Mouse (Mus musculus) lung, postnatal 0 days (tissue): ENCODE results near the gene Eif5a. TPM values are rescaled to one million over a fixed set of nuclear protein-coding genes. Genes with fewer than 3 reads are reported as not detected.

ENCODE experiments used
- ATAC-seq: fragments of 200-750 bp; cut with Nextera tagmentation; 2 replicates; pipeline ENCODE4 v1.8.0; 2017; ENCODE audit warnings: moderate library complexity
- DNase-seq: peaks from one replicate; pipeline ENCODE4 v3.0.0-alpha.2; 2016; ENCODE audit warnings: low spot score
- H3K27ac ChIP-seq: fragments of 300-500 bp; sonication (generic); 2 replicates; pipeline ENCODE4 v1.5.1; 2014; ENCODE audit warnings: antibody characterized with exemption, mild to moderate bottlenecking, low read length, mixed read lengths
- H3K27me3 ChIP-seq: fragments of 300-500 bp; sonication (generic); replicated peaks from 2 replicates; pipeline ENCODE4 v1.6.1; 2014; ENCODE audit warnings: low read length, mixed read lengths; ENCODE audit not compliant: insufficient read depth
- H3K36me3 ChIP-seq: fragments of 300-500 bp; sonication (generic); 2 replicates; pipeline ENCODE4 v1.6.1; 2014; ENCODE audit warnings: low read length, mixed read lengths; ENCODE audit not compliant: insufficient read depth
- H3K4me1 ChIP-seq: fragments of 300-500 bp; sonication (generic); 2 replicates; pipeline ENCODE4 v1.6.1; 2014; ENCODE audit warnings: antibody characterized with exemption, low read depth, low read length, mixed read lengths; ENCODE audit not compliant: insufficient read depth
- H3K4me2 ChIP-seq: fragments of 300-500 bp; sonication (generic); replicated peaks from 2 replicates; pipeline ENCODE4 v1.6.1; 2014; ENCODE audit warnings: low read depth, mild to moderate bottlenecking, low read length, moderate library complexity, mixed read lengths
- H3K4me3 ChIP-seq: fragments of 300-500 bp; sonication (generic); 2 replicates; pipeline ENCODE4 v1.5.1; 2014; ENCODE audit warnings: low read depth, low read length
- H3K9ac ChIP-seq: fragments of 300-500 bp; sonication (generic); replicated peaks from 2 replicates; pipeline ENCODE4 v1.6.1; 2014; ENCODE audit warnings: low read depth, mild to moderate bottlenecking
- H3K9me3 ChIP-seq: fragments of 300-500 bp; sonication (generic); 2 replicates; pipeline ENCODE4 v1.6.1; 2016; ENCODE audit warnings: low read length, mixed read lengths
- CTCF ChIP-seq: IDR thresholded peaks from 2 replicates; pipeline ENCODE4 v1.5.1; 2016; ENCODE audit warnings: antibody characterized with exemption, mild to moderate bottlenecking
- EP300 ChIP-seq: IDR thresholded peaks from 2 replicates; pipeline ENCODE4 v1.6.1; 2016; ENCODE audit warnings: antibody characterized with exemption, mild to moderate bottlenecking, control low read depth
- WGBS: fragments of 180-500 bp; shearing (Covaris S2); extraction: QIAGEN DNeasy Blood & Tissue Kit; methylation state at CpG from one replicate; pipeline ENCODE4 v1.1.7; 2014; 5-methylcytosine and 5-hydroxymethylcytosine counted together
- polyA plus RNA-seq: library from polyadenylated mRNA; unstranded; fragments of >200 nt; fragmentation: Nextera tagmentation; extraction: Ambion mirVana; gene quantifications from 2 replicates; pipeline ENCODE4 v1.2.1, GENCODE M21; 2015

The Eif5a gene
- polyA plus RNA-seq, 1 experiment from 2014 or later = 815 TPM

- ATAC-seq = no peak
- Histone ChIP-seq H3K4me3 (peak overlapping the region; percentile 56), H3K27ac (peak overlapping the region; percentile 94), H3K27me3 (no peaks in the 10 kb centered on the region), H3K4me2 (peak overlapping the region; percentile 75), H3K36me3 (no peaks in the 10 kb centered on the region), H3K4me1 (peaks cover 11% of the 10 kb centered on the region), H3K9ac (peak overlapping the region; percentile 51; the same call in 1 of the 2 replicates), H3K9me3 (no peaks in the 10 kb centered on the region)
- WGBS = 52% methylated on average over 21 of the region's 21 CpGs
- TF ChIP-seq EP300 (no peak), CTCF (no peak)
- DNase-seq = peak; percentile 23
Measured at GRCm38 (mm10) chr11:69881787-69882670, 39.7 kb downstream of the Eif5a start.

GRCm38 (mm10) chr11:69880853-69881603 lies 40.7 kb downstream of the Eif5a start, which contains the start of gene Kctd11:
TSS of gene Kctd11 (minus strand) at chr11:69881406.
- TF ChIP-seq CTCF = peak; percentile 59
- no peak; the same call in none of the 2 replicates for TF ChIP-seq EP300
- no peaks in the 10 kb centered on the region for H3K9me3 ChIP-seq
- peak within 1 kb of the TSS; percentile 94 for H3K27ac ChIP-seq
- peak within 1 kb of the TSS; percentile 56 for H3K4me3 ChIP-seq
- H3K27me3 ChIP-seq = no peaks in the 10 kb centered on the region
- peak; percentile 95 for DNase-seq
- WGBS = under 1% methylated on average over 46 of the region's 46 CpGs
- no peaks in the 10 kb centered on the region for H3K36me3 ChIP-seq
- H3K9ac ChIP-seq = peak within 1 kb of the TSS; percentile 51
- peak; percentile 92 for ATAC-seq
- peak within 1 kb of the TSS; percentile 75 for H3K4me2 ChIP-seq
- H3K4me1 ChIP-seq = peaks cover 13% of the 10 kb centered on the region

GRCm38 (mm10) chr11:69880506-69880852 lies 41.3 kb downstream of the Eif5a start:
- DNase-seq = peak; percentile 92
- H3K4me1 ChIP-seq = peaks cover 18% of the 10 kb centered on the region
- 0% methylated on average over 18 of the region's 18 CpGs for WGBS

GRCm38 (mm10) chr11:69879711-69880110 lies 42.0 kb downstream of the Eif5a start:
- Histone ChIP-seq H3K4me1 (peaks cover 18% of the 10 kb centered on the region), H3K27ac (peak overlapping the region; percentile 94; the same call in 1 of the 2 replicates), H3K9me3 (no peaks in the 10 kb centered on the region)

More at GRCm38 (mm10) chr11:69880506-69880852, 41.3 kb downstream of the Eif5a start:
- Histone ChIP-seq H3K4me2 (peak overlapping the region; percentile 75), H3K4me3 (peak overlapping the region; percentile 56), H3K36me3 (no peaks in the 10 kb centered on the region), H3K27me3 (no peaks in the 10 kb centered on the region), H3K27ac (peak overlapping the region; percentile 94), H3K9ac (peak overlapping the region; percentile 51), H3K9me3 (no peaks in the 10 kb centered on the region)
- ATAC-seq = peak; percentile 54
- TF ChIP-seq EP300 = no peak
- TF ChIP-seq CTCF = peak; percentile 91

GRCm38 (mm10) chr11:69878952-69879351 lies 42.8 kb downstream of the Eif5a start:
- H3K4me3 ChIP-seq = no peak overlapping the region
- TF ChIP-seq EP300 (no peak), CTCF (no peak)
- ATAC-seq (no peak), DNase-seq (no peak)
- no peaks in the 10 kb centered on the region for H3K36me3 ChIP-seq
- WGBS = 75% methylated on average over 6 of the region's 6 CpGs
- H3K4me2 ChIP-seq = peak overlapping the region; percentile 75
- H3K27me3 ChIP-seq = no peaks in the 10 kb centered on the region
- H3K9ac ChIP-seq = 0 out of 2 replicates have a peak overlapping the region, but pooled peaks have one; percentile 19
- no peak overlapping the region; the same call in 1 of the 2 replicates for H3K27ac ChIP-seq
- H3K9me3 ChIP-seq = no peaks in the 10 kb centered on the region
- H3K4me1 ChIP-seq = peaks cover 13% of the 10 kb centered on the region

More at GRCm38 (mm10) chr11:69879711-69880110, 42.0 kb downstream of the Eif5a start:
- no peak for ATAC-seq
- H3K9ac ChIP-seq = peak overlapping the region; percentile 51; the same call in 1 of the 2 replicates
- no peaks in the 10 kb centered on the region for H3K27me3 ChIP-seq
- peak overlapping the region; percentile 56 for H3K4me3 ChIP-seq
- no peak for DNase-seq
- TF ChIP-seq CTCF = no peak
- H3K4me2 ChIP-seq = peak overlapping the region; percentile 75
- no peaks in the 10 kb centered on the region for H3K36me3 ChIP-seq
- WGBS = 47% methylated on average over 15 of the region's 15 CpGs

- Histone ChIP-seq H3K27ac (no peak overlapping the region), H3K4me3 (no peak overlapping the region)
- DNase-seq = no peak
Measured at GRCm38 (mm10) chr11:69878399-69878798, 43.4 kb downstream of the Eif5a start.

More at GRCm38 (mm10) chr11:69878399-69878798, 43.4 kb downstream of the Eif5a start:
- 81% methylated on average over 3 of the region's 3 CpGs for WGBS
- peaks cover 13% of the 10 kb centered on the region for H3K4me1 ChIP-seq
- no peaks in the 10 kb centered on the region for H3K9me3 ChIP-seq
- ATAC-seq = no peak
- no peak overlapping the region for H3K4me2 ChIP-seq
- TF ChIP-seq EP300 = no peak
- TF ChIP-seq CTCF = no peak
- H3K36me3 ChIP-seq = no peaks in the 10 kb centered on the region
- H3K9ac ChIP-seq = no peak overlapping the region
- no peaks in the 10 kb centered on the region for H3K27me3 ChIP-seq
